Mouse (Mus musculus) testis, postnatal 10 days (tissue): ENCODE measurements around the gene Lemd1.
A peak's percentile ranks its signal among the peaks of the same experiment; 100 is the strongest.
"Not testable (repeated sequence)": the region's sequence is repeated elsewhere in the genome, so short reads cannot be mapped to it uniquely, and the experiment has no call there.

ENCODE experiments used
- DNase-seq: peaks from one replicate; pipeline ENCODE4 v3.0.0; 2021; ENCODE audit warnings: low spot score

Gene Lemd1

DNA sequence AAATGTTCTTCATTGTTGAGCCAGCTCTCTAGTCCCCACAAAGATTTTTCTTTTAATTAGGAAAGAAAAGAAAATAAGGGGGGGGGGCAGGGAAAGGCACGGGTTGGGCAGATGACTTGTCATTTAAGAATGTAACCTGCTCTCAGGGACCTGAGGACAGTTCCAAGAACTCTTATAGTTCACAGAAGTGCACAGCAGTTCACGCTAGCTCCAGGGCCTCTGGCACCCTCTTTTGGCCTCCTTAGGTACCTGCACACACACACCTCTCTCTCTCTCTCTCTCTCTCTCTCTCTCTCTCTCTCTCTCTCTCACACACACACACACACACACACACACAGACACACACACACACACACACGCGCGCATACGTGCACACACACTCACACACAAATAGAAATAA lies 63.2 kb downstream of the Lemd1 start:
- no peak for DNase-seq

DNA sequence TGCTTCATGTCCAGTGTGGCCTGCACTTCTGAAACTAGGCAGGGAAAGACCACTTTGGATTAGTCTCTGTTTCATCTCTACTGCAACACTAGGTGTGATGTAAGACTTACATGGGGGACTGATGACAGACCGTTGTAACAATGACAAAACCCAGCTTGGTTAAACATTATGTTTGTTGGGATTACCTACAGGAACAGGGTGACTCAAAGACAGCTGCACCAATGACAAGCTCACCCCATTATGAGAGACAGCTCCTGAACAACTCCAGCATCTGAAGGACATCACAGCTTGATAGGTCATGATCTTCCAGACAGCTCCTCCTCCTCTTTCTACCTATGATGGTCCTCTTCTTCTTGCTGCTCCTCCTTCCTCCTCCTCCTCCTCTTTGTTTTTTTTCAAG lies 69.1 kb downstream of the Lemd1 start:
- DNase-seq = no peak

GRCm38 (mm10) chr1:132261058-132261457 lies 69.8 kb downstream of the Lemd1 start:
- peak; percentile 52 for DNase-seq

GRCm38 (mm10) chr1:132263618-132264017 lies 72.4 kb downstream of the Lemd1 start:
- no peak for DNase-seq

DNA sequence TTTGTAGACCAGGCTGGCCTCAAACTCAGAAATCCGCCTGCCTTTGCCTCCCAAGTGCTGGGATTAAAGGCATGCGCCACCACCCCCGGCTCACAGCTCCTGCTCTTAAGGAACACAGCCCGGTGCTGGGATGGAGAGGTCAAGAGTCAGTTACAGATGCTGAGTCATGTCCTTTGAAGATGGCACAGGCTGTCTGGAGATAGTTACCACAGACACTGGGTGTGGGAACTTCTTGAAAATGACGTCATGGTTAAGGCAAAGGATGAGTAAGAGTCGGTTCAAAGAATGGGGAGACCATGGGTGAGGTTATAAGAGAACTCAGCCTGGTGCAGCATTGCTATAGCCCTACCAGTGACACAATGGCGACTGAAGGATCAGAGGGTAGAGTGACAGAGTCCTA lies 73.3 kb downstream of the Lemd1 start:
- DNase-seq = no peak

DNA sequence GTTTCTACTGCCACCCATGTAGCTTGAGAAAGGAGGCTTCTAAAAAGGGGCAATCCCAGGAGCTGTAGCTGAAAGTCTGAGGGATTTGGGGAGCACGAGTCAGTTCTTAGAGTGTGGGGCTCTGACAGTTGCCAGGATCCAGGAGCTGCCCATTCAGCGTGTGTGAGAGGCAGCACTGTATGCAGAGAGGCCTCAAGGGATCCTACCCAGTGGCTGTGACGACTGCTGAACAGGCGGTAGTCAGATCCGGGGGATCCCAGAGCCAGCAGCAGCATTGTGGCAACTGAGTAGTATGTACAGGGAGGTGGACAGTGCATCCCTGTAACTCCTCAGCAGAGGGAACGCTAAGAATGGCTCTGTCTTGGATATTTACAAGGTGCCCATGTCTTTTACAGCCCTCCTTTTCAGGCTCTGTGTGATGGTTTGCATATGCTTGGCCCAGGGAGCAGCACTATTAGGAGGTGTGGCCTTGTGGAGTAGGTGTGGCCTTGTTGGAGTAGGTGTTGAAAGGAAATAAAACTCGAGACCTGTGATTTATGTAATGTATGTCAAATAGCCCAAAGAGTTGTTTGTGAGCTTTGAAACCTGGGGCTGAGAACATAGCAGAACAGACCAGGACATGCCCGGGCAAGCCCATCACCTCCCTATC lies 74.1 kb downstream of the Lemd1 start:
- no peak for DNase-seq

DNA sequence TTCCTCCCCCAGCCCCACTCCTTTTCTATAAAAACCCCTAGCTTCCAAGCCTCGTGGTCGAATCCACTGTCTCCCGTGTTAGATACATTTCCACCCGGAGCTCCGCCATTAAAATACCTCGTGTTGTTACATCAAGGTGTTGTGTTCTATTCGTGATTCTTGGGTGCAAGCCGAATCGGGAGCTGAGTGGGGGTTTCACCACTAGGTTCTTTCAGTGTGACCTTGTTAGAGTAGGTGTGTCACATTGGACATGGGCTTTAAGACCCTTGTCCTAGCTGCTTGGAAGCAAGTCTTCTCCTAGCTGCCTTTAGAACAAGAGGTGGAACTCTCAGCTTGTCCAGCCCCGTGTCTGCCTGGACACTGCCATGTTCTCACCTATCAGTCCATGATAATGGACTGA lies 74.7 kb downstream of the Lemd1 start:
- no peak for DNase-seq

- DNase-seq = no peak
These were observed 75.7 kb downstream of the Lemd1 start for GRCm38 (mm10) chr1:132266791-132267557.

GRCm38 (mm10) chr1:132267959-132268358 lies 76.7 kb downstream of the Lemd1 start:
- no peak for DNase-seq

DNA sequence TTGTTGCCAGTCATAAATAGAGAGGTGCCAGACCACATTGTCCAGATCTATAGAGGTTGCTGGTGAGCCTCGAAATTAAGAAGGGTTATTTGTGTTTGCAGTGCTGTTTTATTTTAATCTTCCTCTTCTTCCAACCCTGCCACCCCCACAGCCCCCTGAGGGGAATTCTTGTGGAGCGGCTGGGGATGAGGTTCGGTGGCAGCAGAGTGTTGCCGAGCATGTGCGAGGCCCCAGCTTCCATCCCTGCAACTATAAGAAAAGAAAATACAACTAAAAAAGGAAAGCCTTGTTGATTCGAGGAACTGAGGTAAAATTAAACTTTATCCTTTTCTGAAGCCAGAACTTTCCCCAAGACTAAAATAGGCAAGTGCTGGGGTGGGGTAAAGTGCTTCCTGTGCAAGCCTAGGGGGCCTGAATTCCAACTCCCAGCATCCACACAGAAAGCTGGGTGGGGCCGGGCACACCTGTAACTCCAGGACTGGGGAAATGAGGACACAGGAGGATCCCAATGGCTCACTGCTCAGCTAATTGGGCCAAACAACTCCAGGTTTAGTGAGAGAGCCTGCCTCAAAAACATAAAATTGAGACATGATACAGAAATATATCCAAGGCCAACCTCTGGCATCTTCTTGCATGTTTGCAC lies 77.3 kb downstream of the Lemd1 start:
- DNase-seq = no peak

DNA sequence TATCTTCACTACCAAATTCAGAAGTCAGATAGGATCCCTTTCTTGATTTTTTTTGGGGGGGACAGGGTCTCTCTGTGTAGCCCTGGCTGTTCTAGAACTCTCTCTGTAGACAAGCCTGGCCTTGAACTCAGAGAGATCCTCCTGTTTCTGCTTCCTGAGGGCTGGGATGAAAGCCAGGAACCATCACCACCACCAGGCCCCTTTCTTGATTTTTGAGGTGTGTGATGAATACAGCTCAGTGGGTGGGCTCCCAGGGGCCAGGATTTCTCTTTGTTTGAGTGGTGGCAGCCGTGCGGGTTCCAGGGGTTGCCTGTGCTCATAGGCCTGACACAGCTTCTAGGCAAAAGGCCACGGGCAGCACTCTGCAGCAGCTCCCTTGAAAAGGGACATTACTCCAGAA lies 80.0 kb downstream of the Lemd1 start:
- DNase-seq = no peak

GRCm38 (mm10) chr1:132276694-132277093 lies 85.5 kb downstream of the Lemd1 start:
- DNase-seq = no peak

- DNase-seq = no peak
These were observed 85.9 kb downstream of the Lemd1 start for GRCm38 (mm10) chr1:132277124-132277523.

GRCm38 (mm10) chr1:132280636-132281035 lies 89.4 kb downstream of the Lemd1 start:
- not testable (repeated sequence) for DNase-seq

DNA sequence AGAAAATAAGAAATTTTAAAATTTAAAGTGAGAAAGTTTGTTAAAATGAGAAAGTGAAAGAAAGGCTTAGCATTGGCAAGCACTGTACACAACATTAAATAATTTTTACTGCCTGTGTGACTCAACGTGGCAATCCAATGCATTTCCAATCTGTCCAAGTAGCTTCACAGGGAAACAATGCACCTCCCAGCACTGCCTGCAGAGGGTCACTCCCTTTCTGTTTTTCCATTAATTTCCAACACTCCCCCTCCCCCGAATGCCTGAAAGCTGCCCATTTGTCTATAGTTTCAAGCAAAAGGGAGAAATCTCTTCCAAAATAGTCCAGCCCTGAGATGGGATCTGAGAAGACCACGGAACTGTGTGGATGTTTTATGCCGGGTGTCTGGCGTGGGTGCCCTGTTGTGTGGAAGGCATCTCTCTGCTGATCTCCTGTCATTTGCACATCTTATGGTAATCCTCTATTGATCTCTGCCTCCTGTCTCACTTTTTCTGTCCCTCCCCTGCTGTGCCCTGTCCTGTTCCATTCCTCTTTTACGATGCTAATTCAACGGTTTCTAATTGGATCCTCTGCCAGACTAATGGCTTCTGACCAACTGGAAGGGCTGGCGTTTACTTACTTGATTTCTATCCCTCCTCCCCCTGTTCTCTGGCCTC lies 90.4 kb downstream of the Lemd1 start:
- no peak for DNase-seq

DNA sequence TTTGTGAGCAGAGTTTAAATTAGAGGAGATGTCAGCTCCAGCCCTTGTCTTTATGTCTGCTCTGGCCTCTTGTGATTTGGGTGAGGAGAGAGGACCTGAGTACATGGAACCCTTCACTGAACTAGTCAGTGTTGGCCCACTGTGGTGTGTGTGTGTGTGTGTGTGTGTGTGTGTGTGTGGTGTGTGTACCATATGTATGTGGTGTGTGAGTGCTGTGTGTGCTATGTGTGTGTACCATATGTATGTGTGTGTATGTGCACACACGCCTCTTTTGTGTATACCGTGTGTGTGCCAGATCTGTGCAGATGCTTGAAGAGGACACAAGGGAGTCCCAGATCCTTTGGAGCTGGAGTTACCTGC lies 90.9 kb downstream of the Lemd1 start:
- no peak for DNase-seq

- no peak for DNase-seq
These were observed 91.8 kb downstream of the Lemd1 start for GRCm38 (mm10) chr1:132283018-132283417.

- no peak for DNase-seq
These were observed 95.5 kb downstream of the Lemd1 start for GRCm38 (mm10) chr1:132286735-132287134.

DNA sequence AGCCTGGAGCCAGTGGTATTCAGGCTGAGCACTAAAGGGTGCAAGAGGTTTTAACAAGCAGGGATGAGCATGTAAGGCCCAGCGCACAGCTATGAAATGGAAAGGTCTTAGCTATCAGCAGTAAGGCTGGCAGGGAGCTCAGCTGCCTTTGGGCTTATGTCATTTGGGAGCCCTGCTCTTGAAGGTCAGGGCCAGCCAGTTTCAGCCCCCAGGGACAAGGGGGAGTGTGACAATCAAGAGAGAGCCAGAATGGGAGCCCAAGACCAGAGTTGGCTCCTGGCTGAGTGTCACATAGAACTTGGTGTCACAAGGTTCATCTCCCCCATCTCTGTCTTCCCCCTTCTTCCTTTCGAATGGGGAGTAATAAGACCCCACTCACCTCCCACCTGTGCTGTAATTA lies 96.2 kb downstream of the Lemd1 start:
- DNase-seq = no peak

DNA sequence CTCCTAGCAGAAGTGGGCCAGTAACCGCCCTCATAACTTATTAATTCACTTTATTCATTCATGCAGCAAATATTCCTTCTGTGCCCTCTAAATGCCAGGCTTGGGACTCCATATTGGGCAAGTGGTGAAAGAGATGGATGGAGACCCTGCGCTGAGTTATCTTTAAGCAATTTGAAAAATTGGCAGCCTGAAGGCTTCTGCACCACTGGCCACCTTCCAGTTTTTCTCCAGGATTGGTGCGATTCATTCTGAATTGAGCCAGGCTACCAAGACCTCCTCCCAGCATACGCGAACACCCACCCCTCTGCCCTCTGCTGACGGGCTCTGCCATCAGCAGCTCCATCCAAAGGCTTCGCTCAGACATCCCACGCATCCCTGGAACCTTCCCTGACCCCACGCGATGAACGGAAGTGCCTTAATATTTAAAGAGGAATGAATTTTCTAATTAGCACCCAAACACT lies 96.8 kb downstream of the Lemd1 start:
- no peak for DNase-seq

- DNase-seq = no peak
These were observed 98.7 kb downstream of the Lemd1 start for GRCm38 (mm10) chr1:132289965-132290364.

DNA sequence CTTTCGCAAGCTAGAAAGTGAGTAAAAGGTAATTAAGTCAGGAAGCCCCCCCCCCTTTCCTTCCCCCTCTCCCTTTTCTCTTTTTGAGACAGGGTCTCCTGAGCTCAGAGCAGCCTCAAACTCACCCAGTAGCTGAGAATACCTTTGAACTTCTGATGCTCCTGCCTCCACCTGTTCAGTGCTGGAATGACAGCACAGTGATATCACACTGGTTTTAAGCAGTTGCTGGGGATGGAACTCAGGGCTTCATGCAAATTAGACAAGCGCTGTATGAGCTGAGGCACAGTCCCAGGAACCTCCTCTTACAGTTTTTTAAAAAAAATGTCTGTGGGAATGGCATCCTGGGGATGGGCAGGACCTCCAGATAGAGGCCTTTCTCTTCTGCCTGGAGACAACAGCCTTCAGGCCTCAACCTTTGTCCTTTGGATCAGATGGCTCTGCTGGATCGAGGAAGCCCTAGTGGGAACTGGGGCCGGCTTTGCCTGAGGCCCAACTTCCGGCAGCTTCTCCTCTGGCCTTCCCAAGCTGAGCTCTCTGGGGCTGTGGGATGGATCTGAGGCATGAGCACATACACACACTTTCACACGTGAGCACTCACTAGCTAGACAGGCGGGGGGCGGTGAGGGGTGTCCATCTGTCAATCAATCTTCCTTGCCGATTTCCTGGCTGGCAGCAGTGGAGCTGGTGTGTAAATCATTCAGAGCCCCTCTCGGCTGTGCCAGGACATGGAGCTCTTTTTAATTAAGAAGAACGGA lies 99.9 kb downstream of the Lemd1 start:
- DNase-seq = no peak
